8 mouse cellular contexts compared by ENCODE assay signal in the genomic region with DNA sequence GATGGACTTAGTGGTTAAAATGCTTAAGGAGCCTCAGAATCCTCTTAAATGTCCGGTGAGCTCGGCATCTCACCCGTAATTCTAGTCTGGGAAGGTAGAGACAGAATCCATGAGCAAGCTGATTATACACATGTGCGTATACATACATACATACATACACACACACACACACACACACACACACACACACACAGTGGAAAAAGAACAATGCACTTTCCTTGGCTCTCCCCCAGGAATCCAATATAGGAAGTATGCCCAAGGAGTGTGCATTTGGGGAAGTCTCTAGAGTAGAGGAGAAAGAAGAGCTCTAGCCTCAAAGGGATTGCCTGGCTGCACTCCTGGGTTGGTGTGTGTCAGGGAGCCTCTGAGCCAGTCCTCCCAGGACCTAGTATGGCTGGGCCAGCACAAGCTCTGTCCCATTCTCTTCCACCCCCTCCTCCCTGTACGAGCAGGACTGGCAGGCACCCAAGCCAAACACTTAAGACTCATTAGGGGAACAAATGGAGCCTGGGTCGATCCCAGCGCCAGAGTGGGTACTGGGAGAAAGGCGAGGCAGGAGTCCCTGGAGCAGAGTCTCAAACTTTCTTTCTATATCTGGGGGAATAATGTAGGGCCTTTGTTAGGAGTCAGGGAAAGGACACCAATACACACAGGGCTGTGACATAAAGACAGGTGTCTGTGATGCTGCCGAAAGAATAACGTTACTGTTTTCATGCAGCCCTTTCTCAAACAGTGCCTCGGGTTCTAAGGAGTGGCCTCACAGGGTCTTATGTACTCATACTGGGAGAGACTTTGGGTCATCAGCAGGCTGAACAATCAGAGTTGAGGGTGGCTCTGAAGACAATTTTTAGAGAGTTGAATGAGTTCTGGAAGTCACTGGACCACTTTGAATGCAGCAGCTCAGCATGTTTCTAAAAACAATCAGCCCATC. TPM values are rescaled to one million over a fixed set of nuclear protein-coding genes. Genes with fewer than 3 reads are reported as not detected.
A peak's percentile ranks its signal among the peaks of the same experiment; 100 is the strongest.
DNase-seq lines count a peak whose midpoint lies in the region; ATAC-seq and TF ChIP-seq lines count a peak whose summit lies in the region.

No protein-coding gene starts in this region.

- H3K4me3 ChIP-seq in liver, embryonic 16.5 days (ENCODE audit: low read depth, low read length) = no peak overlapping the region
- H3K4me3 ChIP-seq in liver, embryonic 11.5 days (ENCODE audit: low read depth, low read length) = no peak overlapping the region
- no peak overlapping the region for H3K4me3 ChIP-seq in forebrain, embryonic 16.5 days (replicated peaks; ENCODE audit: low read length)
- H3K4me3 ChIP-seq in kidney, postnatal 0 days (replicated peaks; ENCODE audit: low read depth, low read length) = no peak overlapping the region
- no peak overlapping the region for H3K4me3 ChIP-seq in stomach, embryonic 14.5 days (ENCODE audit: low read depth, low read length)

- no peak overlapping the region for H3K9ac ChIP-seq in liver, embryonic 16.5 days (ENCODE audit: low read depth, low read length)
- no peak overlapping the region for H3K9ac ChIP-seq in liver, embryonic 11.5 days (ENCODE audit: low read depth, low read length)
- no peak overlapping the region for H3K9ac ChIP-seq in forebrain, embryonic 16.5 days (replicated peaks; ENCODE audit: low read depth, low read length)
- H3K9ac ChIP-seq in kidney, postnatal 0 days (ENCODE audit: low read depth, low read length) = no peak overlapping the region
- H3K9ac ChIP-seq in stomach, embryonic 14.5 days (replicated peaks; ENCODE audit: low read depth, low read length) = no peak overlapping the region

- WGBS in liver, embryonic 16.5 days (ENCODE audit: insufficient replicate concordance) = 56% methylated on average over 11 of the region's 11 CpGs
- WGBS in liver, embryonic 11.5 days = 71% methylated on average over 11 of the region's 11 CpGs
- 33% methylated on average over 11 of the region's 11 CpGs for WGBS in forebrain, embryonic 16.5 days
- whole genome bisulfite sequencing in kidney, postnatal 0 days = 57% methylated on average over 11 of the region's 11 CpGs
- WGBS in stomach, embryonic 14.5 days = 47% methylated on average over 11 of the region's 11 CpGs

- no peak for TF ChIP-seq CTCF in kidney, postnatal 0 days (IDR thresholded peaks at IDR 0.05; ENCODE audit: low read depth)

- no peak for DNase-seq in liver, embryonic 11.5 days (ENCODE audit: low spot score)
- peak; percentile 50 for DNase-seq in kidney, postnatal 0 days (ENCODE audit: low spot score)
- no peak for DNase-seq in spleen, adult 12 weeks (ENCODE audit: low spot score)
- no peak for DNase-seq in frontal cortex, postnatal 25 days (ENCODE audit: low spot score in 2 of 2)
- DNase-seq in adrenal gland, postnatal 25 days = no peak

- no peaks in the 10 kb centered on the region for H3K9me3 ChIP-seq in liver, embryonic 16.5 days (replicated peaks; ENCODE audit: control insufficient read depth, low read length)
- no peaks in the 10 kb centered on the region for H3K9me3 ChIP-seq in liver, embryonic 11.5 days (ENCODE audit: control insufficient read depth, low read length)
- no peaks in the 10 kb centered on the region for H3K9me3 ChIP-seq in forebrain, embryonic 16.5 days (ENCODE audit: control insufficient read depth, low read length)
- no peaks in the 10 kb centered on the region for H3K9me3 ChIP-seq in kidney, postnatal 0 days (replicated peaks; ENCODE audit: low read length)
- H3K9me3 ChIP-seq in stomach, embryonic 14.5 days (ENCODE audit: control insufficient read depth, low read depth, low read length) = no peaks in the 10 kb centered on the region

- no peak overlapping the region for H3K4me2 ChIP-seq in liver, embryonic 16.5 days (ENCODE audit: low read depth, low read length)
- H3K4me2 ChIP-seq in liver, embryonic 11.5 days = no peak overlapping the region
- no peak overlapping the region for H3K4me2 ChIP-seq in forebrain, embryonic 16.5 days (ENCODE audit: low read length)
- H3K4me2 ChIP-seq in kidney, postnatal 0 days (ENCODE audit: low read length) = no peak overlapping the region
- no peak overlapping the region for H3K4me2 ChIP-seq in stomach, embryonic 14.5 days (replicated peaks; ENCODE audit: low read depth, low read length)

- peaks cover 2% of the 10 kb centered on the region; the same call in 1 of the 2 replicates for H3K4me1 ChIP-seq in liver, embryonic 16.5 days (ENCODE audit: control insufficient read depth, low read depth, low read length)
- H3K4me1 ChIP-seq in liver, embryonic 11.5 days (replicated peaks; ENCODE audit: control insufficient read depth, insufficient read depth, low read length) = no peaks in the 10 kb centered on the region
- peaks cover 8% of the 10 kb centered on the region; the same call in 1 of the 2 replicates for H3K4me1 ChIP-seq in forebrain, embryonic 16.5 days (replicated peaks; ENCODE audit: control insufficient read depth, insufficient read depth, low read length)
- no peaks in the 10 kb centered on the region for H3K4me1 ChIP-seq in kidney, postnatal 0 days (replicated peaks; ENCODE audit: insufficient read depth, low read length)
- peaks cover 8% of the 10 kb centered on the region; the same call in 1 of the 2 replicates for H3K4me1 ChIP-seq in stomach, embryonic 14.5 days (ENCODE audit: control insufficient read depth, insufficient read depth, low read length)

- H3K27me3 ChIP-seq in liver, embryonic 16.5 days (ENCODE audit: control insufficient read depth, insufficient read depth, low read depth, low read length) = no peaks in the 10 kb centered on the region
- no peaks in the 10 kb centered on the region for H3K27me3 ChIP-seq in liver, embryonic 11.5 days (replicated peaks; ENCODE audit: control insufficient read depth, insufficient read depth, low read length)
- H3K27me3 ChIP-seq in forebrain, embryonic 16.5 days (replicated peaks; ENCODE audit: control insufficient read depth, insufficient read depth, low read length) = no peaks in the 10 kb centered on the region
- H3K27me3 ChIP-seq in kidney, postnatal 0 days (ENCODE audit: insufficient read depth, low read length) = no peaks in the 10 kb centered on the region
- H3K27me3 ChIP-seq in stomach, embryonic 14.5 days (ENCODE audit: control insufficient read depth, insufficient read depth, low read length) = no peaks in the 10 kb centered on the region

- no peaks in the 10 kb centered on the region for H3K36me3 ChIP-seq in liver, embryonic 16.5 days (ENCODE audit: control insufficient read depth, insufficient read depth)
- no peaks in the 10 kb centered on the region for H3K36me3 ChIP-seq in liver, embryonic 11.5 days (ENCODE audit: control insufficient read depth, insufficient read depth, low read length)
- no peaks in the 10 kb centered on the region for H3K36me3 ChIP-seq in forebrain, embryonic 16.5 days (ENCODE audit: control insufficient read depth, insufficient read depth)
- H3K36me3 ChIP-seq in kidney, postnatal 0 days (ENCODE audit: insufficient read depth, low read length) = no peaks in the 10 kb centered on the region
- no peaks in the 10 kb centered on the region for H3K36me3 ChIP-seq in stomach, embryonic 14.5 days (ENCODE audit: control insufficient read depth, insufficient read depth, low read length)

- ATAC-seq in liver, embryonic 16.5 days (ENCODE audit: low read depth) = 0 out of 2 replicates have a peak, but pooled peaks have one; percentile 11
- no peak for ATAC-seq in liver, embryonic 11.5 days (replicated peaks; ENCODE audit: low FRiP score)
- peak; percentile 92 for ATAC-seq in forebrain, embryonic 16.5 days
- 0 out of 2 replicates have a peak, but pooled peaks have one; percentile 36 for ATAC-seq in kidney, postnatal 0 days (replicated peaks; ENCODE audit: low FRiP score, low read depth)
- peak; percentile 68 for ATAC-seq in stomach, embryonic 14.5 days (ENCODE audit: insufficient number of reproducible peaks, insufficient read depth, low FRiP score, low read depth)

- H3K27ac ChIP-seq in liver, embryonic 16.5 days (ENCODE audit: low read length) = no peak overlapping the region
- H3K27ac ChIP-seq in liver, embryonic 11.5 days (ENCODE audit: low read depth, low read length) = no peak overlapping the region
- H3K27ac ChIP-seq in forebrain, embryonic 16.5 days (ENCODE audit: low read length) = no peak overlapping the region
- H3K27ac ChIP-seq in kidney, postnatal 0 days = no peak overlapping the region
- no peak overlapping the region for H3K27ac ChIP-seq in stomach, embryonic 14.5 days (ENCODE audit: low read length)

RNA-seq across cellular contexts. Expression of gene Tnks1bp1, which starts 41.2 kb away (rescaled TPM):
- 5.4 and 6.4 TPM in 2 replicates for polyA plus RNA-seq in liver, embryonic 16.5 days (2015; fragmentation: Nextera tagmentation; extraction: Ambion mirVana)
- 3.4 and 3.7 TPM in 2 replicates for polyA plus RNA-seq in liver, embryonic 11.5 days (2014; fragmentation: Nextera tagmentation; extraction: Ambion mirVana)
- 24.0 and 26.2 TPM in 2 replicates for polyA plus RNA-seq in forebrain, embryonic 16.5 days (2015; fragmentation: Nextera tagmentation; extraction: Ambion mirVana)
- 21.8 and 27.9 TPM in 2 replicates for polyA plus RNA-seq in kidney, postnatal 0 days (2015; fragmentation: Nextera tagmentation; extraction: Ambion mirVana)
- 13.3 and 15.6 TPM in 2 replicates for polyA plus RNA-seq in stomach, embryonic 14.5 days (2014; fragmentation: Nextera tagmentation; extraction: Ambion mirVana)
- 80.1 and 137 TPM in 2 replicates for total RNA-seq in adrenal gland, postnatal 25 days (2021)

RNA-seq across cellular contexts. Expression of gene Aplnr, which starts 47.0 kb away (rescaled TPM):
- 1.7 and 2.7 TPM in 2 replicates for polyA plus RNA-seq in liver, embryonic 16.5 days (2015; fragmentation: Nextera tagmentation; extraction: Ambion mirVana)
- 12.7 and 14.4 TPM in 2 replicates for polyA plus RNA-seq in liver, embryonic 11.5 days (2014; fragmentation: Nextera tagmentation; extraction: Ambion mirVana)
- polyA plus RNA-seq in forebrain, embryonic 16.5 days (2015; fragmentation: Nextera tagmentation; extraction: Ambion mirVana) = 20.7 and 34.3 TPM in 2 replicates
- polyA plus RNA-seq in kidney, postnatal 0 days (2015; fragmentation: Nextera tagmentation; extraction: Ambion mirVana) = 77.7 and 81.3 TPM in 2 replicates
- polyA plus RNA-seq in stomach, embryonic 14.5 days (2014; fragmentation: Nextera tagmentation; extraction: Ambion mirVana) = 52.0 and 57.1 TPM in 2 replicates
- 45.1 and 46.7 TPM in 2 replicates for total RNA-seq in adrenal gland, postnatal 25 days (2021)

RNA-seq across cellular contexts. Expression of gene P2rx3, which starts 51.7 kb away (rescaled TPM):
- 0.46 and 0.55 TPM in 2 replicates for polyA plus RNA-seq in liver, embryonic 16.5 days (2015; fragmentation: Nextera tagmentation; extraction: Ambion mirVana)
- polyA plus RNA-seq in liver, embryonic 11.5 days (2014; fragmentation: Nextera tagmentation; extraction: Ambion mirVana) = 0.95 and 1.1 TPM in 2 replicates
- polyA plus RNA-seq in forebrain, embryonic 16.5 days (2015; fragmentation: Nextera tagmentation; extraction: Ambion mirVana) = 0.66 and 1.1 TPM in 2 replicates
- polyA plus RNA-seq in kidney, postnatal 0 days (2015; fragmentation: Nextera tagmentation; extraction: Ambion mirVana) = 0.14 and 0.40 TPM in 2 replicates
- polyA plus RNA-seq in stomach, embryonic 14.5 days (2014; fragmentation: Nextera tagmentation; extraction: Ambion mirVana) = 0.67 and 0.68 TPM in 2 replicates
- total RNA-seq in adrenal gland, postnatal 25 days (2021) = 0.76 and 2.2 TPM in 2 replicates

RNA-seq across cellular contexts. Expression of gene Ssrp1, which starts 51.9 kb away (rescaled TPM):
- 127 and 134 TPM in 2 replicates for polyA plus RNA-seq in liver, embryonic 16.5 days (2015; fragmentation: Nextera tagmentation; extraction: Ambion mirVana)
- polyA plus RNA-seq in liver, embryonic 11.5 days (2014; fragmentation: Nextera tagmentation; extraction: Ambion mirVana) = 338 and 381 TPM in 2 replicates
- 228 and 250 TPM in 2 replicates for polyA plus RNA-seq in forebrain, embryonic 16.5 days (2015; fragmentation: Nextera tagmentation; extraction: Ambion mirVana)
- 167 and 194 TPM in 2 replicates for polyA plus RNA-seq in kidney, postnatal 0 days (2015; fragmentation: Nextera tagmentation; extraction: Ambion mirVana)
- polyA plus RNA-seq in stomach, embryonic 14.5 days (2014; fragmentation: Nextera tagmentation; extraction: Ambion mirVana) = 277 and 280 TPM in 2 replicates
- 132 and 136 TPM in 2 replicates for total RNA-seq in adrenal gland, postnatal 25 days (2021)
